Mouse (Mus musculus) WW6 (cell line): ENCODE measurements at regions not wholly inside any gene's neighbourhood (a gene's known extent, or its start where the extent isn't known, plus 50 kb on each side); places are given as distances from the start of the nearest gene placed in this dataset.

Source experiments
- DNase-seq: peaks from one replicate; pipeline ENCODE4 v3.0.0-alpha.2; 2013; ENCODE audit warnings: low read depth, low spot score

DNA sequence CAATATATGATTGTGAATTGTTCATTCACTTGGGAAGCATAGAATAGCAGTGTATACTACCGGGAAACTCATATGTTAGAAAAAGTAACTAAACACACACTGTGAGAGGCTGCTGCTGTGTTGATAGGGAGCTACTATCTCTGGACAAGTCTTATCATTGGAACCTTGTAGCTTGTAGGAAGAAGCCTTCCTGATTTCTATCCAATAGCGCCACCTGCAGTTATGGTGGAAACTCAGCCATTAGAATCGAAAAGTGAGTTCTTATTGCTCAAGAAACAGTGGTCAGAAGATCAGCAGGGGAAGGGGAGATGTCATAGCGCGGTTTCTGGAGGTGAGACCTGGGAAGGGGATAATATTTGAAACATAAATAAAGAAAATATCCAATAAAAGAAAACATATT, 1245.1 kb upstream of the Cdh6 start:
- peak; percentile 13 for DNase-seq

DNA sequence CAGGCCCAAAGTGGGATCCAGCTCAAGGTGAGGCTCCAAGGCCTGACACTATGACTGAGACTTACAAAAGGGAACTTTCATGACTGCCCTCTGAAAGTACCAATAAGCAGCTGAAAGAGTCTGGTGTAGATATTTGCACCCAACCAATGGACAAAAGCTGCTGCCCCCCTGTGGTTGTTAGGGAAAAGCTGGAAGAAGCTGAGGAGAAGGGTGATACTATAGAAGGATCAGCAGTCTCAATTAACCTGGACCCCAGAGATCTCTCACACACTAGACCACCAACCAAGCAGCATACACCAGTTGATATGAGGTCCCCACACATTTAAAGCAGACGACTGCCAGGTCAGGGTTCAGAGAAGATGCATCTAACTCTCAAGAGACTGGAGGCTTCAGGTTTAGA, 1211.9 kb upstream of the Cdh6 start:
- DNase-seq = no peak

DNA sequence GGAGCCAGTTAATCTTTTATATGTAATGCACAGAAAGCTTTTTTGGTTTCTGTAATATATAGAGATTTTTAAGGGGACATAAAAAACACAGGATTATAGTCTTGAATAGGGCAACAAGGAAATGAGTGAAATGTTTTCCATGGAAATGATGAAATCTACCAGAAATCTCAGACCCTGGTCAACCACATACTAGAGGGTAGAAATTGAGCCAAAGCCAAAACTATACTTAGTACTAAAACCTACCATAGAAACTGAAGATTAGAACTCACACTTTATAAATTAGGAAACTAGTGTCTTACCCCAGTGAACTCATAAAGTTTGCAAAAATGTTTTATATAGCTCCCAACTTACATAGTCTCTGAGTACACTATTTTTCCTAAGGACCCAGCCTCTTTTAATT, 1204.9 kb upstream of the Cdh6 start:
- DNase-seq = no peak
